Mouse (Mus musculus) forebrain, embryonic 14.5 days (tissue): ENCODE results near the gene Tapbpl. TPM values are rescaled to one million over a fixed set of nuclear protein-coding genes. Genes with fewer than 3 reads are reported as not detected.

ENCODE experiments used
- ATAC-seq: fragments of 200-750 bp; cut with Nextera tagmentation; 2 replicates; pipeline ENCODE4 v1.8.0; 2017; ENCODE audit warnings: mild to moderate bottlenecking, moderate library complexity
- DNase-seq: peaks from one replicate; pipeline ENCODE4 v3.0.0-alpha.2; 2015; ENCODE audit warnings: low spot score
- H3K27ac ChIP-seq: fragments of 300-500 bp; sonication (generic); 2 replicates; pipeline ENCODE4 v1.5.1; 2014; ENCODE audit warnings: low read depth, mild to moderate bottlenecking, control low read depth, low read length, moderate library complexity
- H3K27me3 ChIP-seq: fragments of 300-500 bp; sonication (generic); replicated peaks from 2 replicates; pipeline ENCODE4 v1.6.1; 2014; ENCODE audit warnings: low read length, control low read depth, mixed read lengths; ENCODE audit not compliant: control insufficient read depth, insufficient read depth
- H3K36me3 ChIP-seq: fragments of 300-500 bp; sonication (generic); 2 replicates; pipeline ENCODE4 v1.6.1; 2014; ENCODE audit warnings: low read length, control low read depth; ENCODE audit not compliant: control insufficient read depth, insufficient read depth
- H3K4me1 ChIP-seq: fragments of 300-500 bp; sonication (generic); 2 replicates; pipeline ENCODE4 v1.6.1; 2014; ENCODE audit warnings: antibody characterized with exemption, low read length, control low read depth; ENCODE audit not compliant: control insufficient read depth, insufficient read depth
- H3K4me2 ChIP-seq: fragments of 300-500 bp; sonication (generic); 2 replicates; pipeline ENCODE4 v1.6.1; 2014; ENCODE audit warnings: mild to moderate bottlenecking, control low read depth, low read length
- H3K4me3 ChIP-seq: fragments of 300-500 bp; sonication (generic); 2 replicates; pipeline ENCODE4 v1.5.1; 2014; ENCODE audit warnings: low read depth, low read length, control low read depth
- H3K9ac ChIP-seq: fragments of 300-500 bp; sonication (generic); 2 replicates; pipeline ENCODE4 v1.6.1; 2014; ENCODE audit warnings: mild to moderate bottlenecking, low read length, control low read depth, moderate library complexity
- H3K9me3 ChIP-seq: fragments of 300-500 bp; sonication (generic); replicated peaks from 2 replicates; pipeline ENCODE4 v1.6.1; 2016; ENCODE audit warnings: low read length, control low read depth, mixed read lengths; ENCODE audit not compliant: control insufficient read depth
- WGBS: fragments of 180-500 bp; shearing (Covaris S2); extraction: QIAGEN DNeasy Blood & Tissue Kit; methylation state at CpG from one replicate; pipeline ENCODE4 v1.1.7; 2014; 5-methylcytosine and 5-hydroxymethylcytosine counted together
- polyA plus RNA-seq: library from polyadenylated mRNA; unstranded; fragments of >200 nt; fragmentation: Nextera tagmentation; extraction: Ambion mirVana; gene quantifications from 2 replicates; pipeline ENCODE4 v1.2.1, GENCODE M21; 2014

Gene Tapbpl
- polyA plus RNA-seq, 1 experiment from 2014 or later: 1.8 TPM

GRCm38 (mm10) chr6:125252285-125252684 is 20.6 kb upstream of the Tapbpl start:
- Histone ChIP-seq H3K9ac (no peak overlapping the region), H3K36me3 (no peaks in the 10 kb centered on the region), H3K4me3 (no peak overlapping the region), H3K27me3 (no peaks in the 10 kb centered on the region), H3K4me2 (no peak overlapping the region), H3K9me3 (no peaks in the 10 kb centered on the region), H3K27ac (no peak overlapping the region), H3K4me1 (no peaks in the 10 kb centered on the region)
- no peak for DNase-seq
- WGBS: 78% methylated on average over 3 of the region's 3 CpGs
- no peak for ATAC-seq

- DNase-seq (no peak), ATAC-seq (no peak)
- 39% methylated on average over 1 of the region's 1 CpGs for WGBS
- H3K4me3 ChIP-seq: no peak overlapping the region
- no peaks in the 10 kb centered on the region for H3K9me3 ChIP-seq
- no peak overlapping the region for H3K9ac ChIP-seq
- no peaks in the 10 kb centered on the region for H3K4me1 ChIP-seq
- no peaks in the 10 kb centered on the region for H3K27me3 ChIP-seq
- no peak overlapping the region for H3K4me2 ChIP-seq
- no peak overlapping the region for H3K27ac ChIP-seq
- no peaks in the 10 kb centered on the region for H3K36me3 ChIP-seq
Measured at GRCm38 (mm10) chr6:125244551-125244950, 12.9 kb upstream of the Tapbpl start.

- no peaks in the 10 kb centered on the region for H3K36me3 ChIP-seq
- ATAC-seq (no peak), DNase-seq (no peak)
- no peak overlapping the region for H3K4me3 ChIP-seq
- no peaks in the 10 kb centered on the region for H3K9me3 ChIP-seq
- no peak overlapping the region for H3K9ac ChIP-seq
- 86% methylated on average over 8 of the region's 8 CpGs for WGBS
- no peaks in the 10 kb centered on the region for H3K4me1 ChIP-seq
- H3K4me2 ChIP-seq: no peak overlapping the region
- no peak overlapping the region for H3K27ac ChIP-seq
- no peaks in the 10 kb centered on the region for H3K27me3 ChIP-seq
Measured at GRCm38 (mm10) chr6:125241566-125241965, 9.9 kb upstream of the Tapbpl start.

GRCm38 (mm10) chr6:125240617-125241016 is 9.0 kb upstream of the Tapbpl start:
- Histone ChIP-seq H3K4me3 (no peak overlapping the region), H3K4me2 (no peak overlapping the region), H3K9me3 (no peaks in the 10 kb centered on the region), H3K27ac (no peak overlapping the region), H3K36me3 (no peaks in the 10 kb centered on the region), H3K27me3 (no peaks in the 10 kb centered on the region), H3K9ac (no peak overlapping the region), H3K4me1 (no peaks in the 10 kb centered on the region)
- 90% methylated on average over 5 of the region's 5 CpGs for WGBS
- ATAC-seq (no peak), DNase-seq (no peak)

GRCm38 (mm10) chr6:125239547-125239946 is 7.9 kb upstream of the Tapbpl start:
- H3K36me3 ChIP-seq: no peaks in the 10 kb centered on the region
- H3K4me2 ChIP-seq: no peak overlapping the region
- no peaks in the 10 kb centered on the region for H3K9me3 ChIP-seq
- H3K9ac ChIP-seq: no peak overlapping the region
- no peak overlapping the region for H3K4me3 ChIP-seq
- no peaks in the 10 kb centered on the region for H3K4me1 ChIP-seq
- WGBS: 96% methylated on average over 5 of the region's 5 CpGs
- DNase-seq: no peak
- no peak for ATAC-seq
- no peaks in the 10 kb centered on the region for H3K27me3 ChIP-seq
- H3K27ac ChIP-seq: no peak overlapping the region

- H3K4me2 ChIP-seq: no peak overlapping the region
- WGBS: 86% methylated on average over 6 of the region's 6 CpGs
Measured at GRCm38 (mm10) chr6:125238396-125238795, 6.7 kb upstream of the Tapbpl start.

GRCm38 (mm10) chr6:125237421-125237820 is 5.8 kb upstream of the Tapbpl start:
- no peaks in the 10 kb centered on the region for H3K36me3 ChIP-seq
- ATAC-seq (no peak), DNase-seq (no peak)
- H3K9ac ChIP-seq: no peak overlapping the region
- WGBS: 93% methylated on average over 4 of the region's 4 CpGs
- no peak overlapping the region for H3K27ac ChIP-seq
- H3K4me1 ChIP-seq: no peaks in the 10 kb centered on the region
- no peaks in the 10 kb centered on the region for H3K9me3 ChIP-seq
- H3K27me3 ChIP-seq: no peaks in the 10 kb centered on the region
- no peak overlapping the region for H3K4me2 ChIP-seq
- H3K4me3 ChIP-seq: no peak overlapping the region

More at GRCm38 (mm10) chr6:125238396-125238795, 6.7 kb upstream of the Tapbpl start:
- H3K27me3 ChIP-seq: no peaks in the 10 kb centered on the region
- H3K4me1 ChIP-seq: no peaks in the 10 kb centered on the region
- H3K9ac ChIP-seq: no peak overlapping the region
- H3K36me3 ChIP-seq: no peaks in the 10 kb centered on the region
- ATAC-seq: no peak
- H3K27ac ChIP-seq: no peak overlapping the region
- no peak overlapping the region for H3K4me3 ChIP-seq
- no peak for DNase-seq
- no peaks in the 10 kb centered on the region for H3K9me3 ChIP-seq

GRCm38 (mm10) chr6:125236782-125237181 is 5.1 kb upstream of the Tapbpl start, which contains the start of gene Cd27:
Gene Cd27 (minus strand): TSS chr6:125237010.
- Histone ChIP-seq H3K9ac (no peak within 1 kb of the TSS), H3K36me3 (no peaks in the 10 kb centered on the region), H3K9me3 (no peaks in the 10 kb centered on the region), H3K4me1 (no peaks in the 10 kb centered on the region), H3K4me3 (no peak within 1 kb of the TSS), H3K4me2 (no peak within 1 kb of the TSS), H3K27ac (no peak within 1 kb of the TSS), H3K27me3 (no peaks in the 10 kb centered on the region)
- WGBS: 20% methylated on average over 6 of the region's 6 CpGs
- ATAC-seq (no peak), DNase-seq (no peak)

- 47% methylated on average over 6 of the region's 6 CpGs for WGBS
- Histone ChIP-seq H3K9me3 (no peaks in the 10 kb centered on the region), H3K4me1 (no peaks in the 10 kb centered on the region), H3K9ac (no peak overlapping the region), H3K4me2 (no peak overlapping the region), H3K36me3 (no peaks in the 10 kb centered on the region), H3K27ac (no peak overlapping the region), H3K4me3 (no peak overlapping the region), H3K27me3 (no peaks in the 10 kb centered on the region)
- ATAC-seq: no peak
- no peak for DNase-seq
Measured at GRCm38 (mm10) chr6:125236341-125236740, 4.7 kb upstream of the Tapbpl start.
